Mouse (Mus musculus) A20 (cell line): ENCODE data around the gene Lyve1.

Experiments used
- DNase-seq: peaks from one replicate; pipeline ENCODE4 v3.0.0-alpha.2; 2011; ENCODE audit warnings: low read depth, low spot score

The Lyve1 gene

DNA sequence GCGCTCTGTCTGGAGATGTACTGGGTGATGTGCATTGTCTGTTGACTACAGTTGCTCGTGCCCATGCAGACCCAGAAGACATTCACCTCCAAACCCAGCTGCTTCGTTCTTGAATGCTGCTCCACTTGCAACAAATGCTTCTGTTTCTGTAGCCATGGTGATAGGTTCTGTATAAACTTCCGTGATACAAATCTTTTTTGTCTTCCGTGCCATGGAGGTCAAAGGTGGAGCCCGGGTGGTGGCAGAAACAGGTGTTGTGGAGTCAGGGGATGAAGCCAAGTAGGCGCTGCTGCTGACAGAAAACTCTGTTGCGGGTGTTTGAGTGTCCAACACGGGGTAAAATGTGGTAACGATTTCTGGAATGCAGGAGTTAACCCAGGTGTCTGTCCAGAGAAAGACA, 9.4 kb downstream of the Lyve1 start:
- no peak for DNase-seq

GRCm38 (mm10) chr7:110851541-110852203, 11.4 kb downstream of the Lyve1 start:
- DNase-seq: no peak

- no peak for DNase-seq
These were observed 14.7 kb downstream of the Lyve1 start for GRCm38 (mm10) chr7:110848371-110848770.

DNA sequence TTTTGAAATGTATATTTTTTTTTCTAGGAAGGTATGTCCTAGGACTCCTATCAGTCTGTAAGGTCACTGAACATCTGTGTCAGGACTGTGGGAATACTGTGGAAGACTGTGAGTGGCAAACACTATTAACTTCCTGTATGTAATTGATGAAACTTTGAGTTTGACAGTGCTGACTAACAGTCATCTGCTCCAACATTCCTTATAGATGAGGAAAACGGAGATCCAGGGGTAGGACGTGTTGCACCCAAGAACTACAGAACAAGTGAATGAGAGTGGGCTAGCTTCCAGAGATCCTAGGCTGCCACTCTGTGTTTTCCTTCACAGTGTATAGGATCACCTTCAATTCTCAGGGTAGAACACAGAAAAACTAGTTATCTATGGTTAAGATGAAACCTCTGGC, 15.7 kb downstream of the Lyve1 start:
- DNase-seq: no peak

GRCm38 (mm10) chr7:110843916-110844874, 18.8 kb downstream of the Lyve1 start, which contains the start of gene Rnf141:
Rnf141 (minus strand) TSS chr7:110844457.
- DNase-seq: peak; percentile 97

GRCm38 (mm10) chr7:110840332-110840731, 22.7 kb downstream of the Lyve1 start:
- DNase-seq: peak; percentile 85

DNA sequence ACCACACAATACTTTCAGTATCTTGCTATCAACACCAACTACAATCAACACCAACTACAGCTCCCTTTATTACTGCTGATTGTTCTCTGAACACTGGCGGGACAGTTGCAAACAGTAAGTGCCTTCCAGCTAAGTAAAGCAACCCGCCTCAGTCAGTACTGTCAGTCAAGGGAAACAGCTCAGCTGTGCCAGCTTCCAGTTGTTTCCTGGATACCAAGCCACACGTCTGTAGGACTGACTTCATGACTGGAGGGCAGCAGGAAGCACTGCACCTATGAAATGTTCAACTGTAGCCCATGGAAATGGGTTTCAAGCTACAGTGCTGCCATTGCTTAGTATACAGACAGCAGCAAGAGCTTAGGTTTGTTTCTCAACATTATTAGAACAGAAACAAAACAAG, 28.5 kb downstream of the Lyve1 start:
- no peak for DNase-seq

DNA sequence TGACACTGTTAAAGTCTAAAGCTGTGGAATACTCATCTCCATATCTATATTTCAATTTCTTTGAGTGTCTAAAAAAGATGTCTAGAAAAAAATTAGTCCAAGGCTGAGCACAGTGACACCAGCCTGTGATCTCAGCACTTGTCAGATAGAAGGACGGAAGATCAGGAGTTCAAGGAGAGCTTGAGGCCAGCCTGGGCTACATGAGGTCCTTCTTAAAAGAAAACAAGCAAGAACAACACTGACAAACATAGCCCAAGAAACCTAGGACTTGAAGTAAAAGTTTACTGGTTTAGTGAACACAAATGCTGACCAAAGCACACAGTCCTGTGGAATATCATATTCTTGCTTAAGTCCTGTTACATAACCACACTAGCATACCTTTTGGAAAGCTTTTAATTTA, 29.0 kb downstream of the Lyve1 start:
- DNase-seq: no peak

DNA sequence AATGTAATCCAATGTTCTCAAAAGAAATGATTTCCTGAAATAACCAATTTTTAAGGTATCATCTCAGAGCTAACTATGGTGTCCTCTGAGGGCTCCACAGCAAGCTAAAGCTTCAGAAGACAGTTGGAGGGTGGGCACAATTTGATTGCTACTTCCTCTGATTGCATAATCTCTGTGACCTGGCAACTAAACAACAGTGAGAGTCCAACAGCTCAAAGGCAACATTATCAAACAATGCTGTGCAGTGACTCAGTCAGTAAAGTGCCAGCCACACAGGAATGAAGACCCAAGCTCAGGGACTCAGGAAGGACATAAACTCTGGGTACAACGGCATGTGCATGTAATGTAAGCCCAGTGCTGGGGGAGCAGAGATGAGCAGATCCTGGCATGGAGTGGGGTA, 30.0 kb downstream of the Lyve1 start:
- DNase-seq: no peak

GRCm38 (mm10) chr7:110823995-110824953, 38.8 kb downstream of the Lyve1 start:
- DNase-seq: no peak

DNA sequence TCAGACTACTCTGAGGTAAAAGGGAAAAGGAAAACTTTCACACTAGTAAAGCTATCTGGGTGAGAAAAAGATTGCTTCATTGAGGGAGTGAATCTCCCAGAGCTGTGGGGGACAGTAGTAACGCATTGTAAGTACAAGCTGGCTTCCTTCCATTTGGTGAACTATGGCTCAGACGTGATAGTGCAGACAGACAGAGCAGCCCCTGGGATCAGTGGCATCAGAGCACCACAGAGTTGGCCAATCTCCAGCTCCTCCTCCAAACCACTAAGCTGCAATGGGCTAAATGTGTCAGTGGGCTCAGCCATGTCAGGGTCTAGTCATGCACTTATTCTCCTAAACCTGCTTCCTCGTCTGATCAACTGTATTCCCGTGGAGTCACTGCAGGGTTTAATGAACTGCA, 39.4 kb downstream of the Lyve1 start:
- DNase-seq: no peak

DNA sequence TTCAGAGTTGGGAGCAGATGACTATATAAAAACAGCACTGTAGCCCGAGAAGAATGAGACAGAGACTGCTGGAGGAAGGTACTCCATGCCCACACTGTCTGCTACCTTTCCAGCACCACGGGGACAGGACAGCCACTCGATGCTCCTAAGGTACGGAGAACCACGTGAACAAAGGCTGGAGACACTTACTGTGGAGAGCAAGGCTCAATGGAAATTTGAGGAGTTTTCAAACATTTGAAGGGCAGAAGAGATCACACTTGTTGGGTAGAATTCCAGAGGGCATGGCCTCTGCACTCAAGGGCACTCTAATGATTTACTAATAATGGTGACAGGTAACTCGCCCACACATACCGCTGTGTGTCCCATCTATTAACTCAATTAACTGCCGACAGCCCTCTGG, 40.0 kb downstream of the Lyve1 start:
- DNase-seq: no peak

- DNase-seq: no peak
These were observed 41.0 kb downstream of the Lyve1 start for GRCm38 (mm10) chr7:110822055-110822454.

DNA sequence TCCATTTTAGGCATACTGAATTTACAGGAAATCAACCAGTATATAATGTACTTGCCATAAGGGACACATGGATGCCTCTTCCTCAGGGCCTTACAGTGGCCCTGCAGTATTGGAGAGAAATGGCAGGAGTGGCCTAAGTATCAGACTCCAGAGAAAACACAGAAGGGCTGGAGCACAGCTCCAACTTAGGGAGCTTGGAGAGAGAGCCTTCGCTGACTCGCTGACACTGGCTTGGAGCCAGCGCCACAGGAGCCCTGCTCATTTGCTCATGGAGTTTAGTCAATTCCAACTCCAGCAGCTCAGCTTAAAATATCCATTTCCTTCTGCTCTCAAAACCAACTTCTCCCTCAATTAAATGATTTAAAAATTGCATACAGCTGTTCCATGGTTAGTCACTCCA, 41.4 kb downstream of the Lyve1 start:
- no peak for DNase-seq

- DNase-seq: no peak
These were observed 42.0 kb downstream of the Lyve1 start for GRCm38 (mm10) chr7:110821068-110821467.

- DNase-seq: no peak
These were observed 44.2 kb downstream of the Lyve1 start for GRCm38 (mm10) chr7:110818787-110819350.

- no peak for DNase-seq
These were observed 44.8 kb downstream of the Lyve1 start for GRCm38 (mm10) chr7:110818206-110818605.

DNA sequence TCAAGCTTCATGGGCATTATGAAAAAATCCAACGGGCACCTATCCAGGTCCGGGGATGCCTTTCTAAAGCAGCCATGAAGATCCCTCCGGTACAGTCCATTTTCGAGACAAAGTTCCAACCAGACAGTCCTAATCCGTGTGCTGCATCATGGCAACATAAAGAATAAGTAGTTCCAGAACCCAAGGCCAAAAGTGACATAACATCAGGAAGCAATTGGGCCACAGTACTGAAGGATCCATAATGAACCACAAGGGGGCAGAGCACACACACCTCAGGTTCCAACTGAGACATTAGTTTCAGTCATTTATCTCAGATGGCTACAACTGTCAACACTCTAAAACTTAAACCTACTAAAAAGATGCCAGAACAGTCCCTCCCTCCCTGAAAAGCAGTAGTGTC, 47.0 kb downstream of the Lyve1 start:
- DNase-seq: peak; percentile 60

DNA sequence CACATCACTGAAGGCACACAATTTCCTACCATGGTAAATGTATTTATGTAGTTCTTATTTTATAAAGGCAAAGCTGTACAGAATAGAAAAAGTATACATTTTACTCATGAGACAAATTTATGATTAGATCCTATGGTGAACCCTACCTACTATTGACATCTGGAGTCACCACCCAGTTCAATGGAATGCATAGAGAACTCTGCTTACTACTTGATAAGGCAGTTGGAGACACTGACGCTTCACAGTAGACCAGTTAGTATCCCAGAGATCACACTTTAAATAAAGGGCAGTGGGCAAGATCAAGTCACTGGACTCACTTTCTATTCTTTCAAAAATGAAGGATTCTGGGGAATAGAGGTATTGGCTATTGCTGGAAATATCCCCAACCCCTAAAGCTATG, 49.1 kb downstream of the Lyve1 start:
- DNase-seq: no peak

DNA sequence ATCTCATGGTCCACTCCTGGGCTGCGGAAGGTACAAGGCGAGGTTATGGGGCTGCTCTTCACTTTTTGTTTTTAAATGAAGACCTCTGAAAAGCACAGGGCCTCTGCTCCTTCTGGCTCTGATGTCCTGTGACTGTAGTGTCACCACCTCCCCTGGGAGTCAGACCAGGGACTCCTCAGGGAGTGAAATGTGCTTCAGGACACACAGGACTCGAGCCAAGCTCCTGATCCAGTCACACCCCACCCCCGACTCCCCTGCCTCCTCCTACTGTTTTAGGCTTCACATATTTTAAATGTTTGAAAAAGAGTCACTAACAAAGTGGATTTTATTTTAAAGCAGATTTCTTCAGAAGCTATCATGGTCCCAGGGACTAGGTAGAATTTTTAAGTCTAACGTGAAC, 51.5 kb downstream of the Lyve1 start:
- no peak for DNase-seq

- DNase-seq: no peak
These were observed 52.0 kb downstream of the Lyve1 start for GRCm38 (mm10) chr7:110810995-110811394.
